Mouse (Mus musculus) stomach, adult 2 months (tissue): ENCODE results near the gene Gm21739. TPM values are rescaled to one million over a fixed set of nuclear protein-coding genes. Genes with fewer than 3 reads are reported as not detected.

Experiments
- polyA plus RNA-seq: library from polyadenylated mRNA; depleted of rRNA; stranded (reverse); fragments of >200 nt; gene quantifications from 2 replicates; pipeline ENCODE4 v1.2.3, GENCODE M21; 2012; rRNA removed

Gm21739 gene
- not detected in 2 replicates for polyA plus RNA-seq

GRCm38 (mm10) chrY:44264344-44264743, at the start of gene Gm21739:
Gene Gm21739 (minus strand): TSS chrY:44264444.

